Mouse (Mus musculus) midbrain, embryonic 15.5 days (tissue): Measurements from ENCODE around the gene Gm10392. TPM values are rescaled to one million over a fixed set of nuclear protein-coding genes. Genes with fewer than 3 reads are reported as not detected.
"Not testable (repeated sequence)": the region's sequence is repeated elsewhere in the genome, so short reads cannot be mapped to it uniquely, and the experiment has no call there.

Experiments used
- ATAC-seq: fragments of 200-750 bp; cut with Nextera tagmentation; replicated peaks from 2 replicates; pipeline ENCODE4 v1.8.0; 2017; ENCODE audit warnings: moderate TSS enrichment
- H3K27ac ChIP-seq: fragments of 300-500 bp; sonication (generic); 2 replicates; pipeline ENCODE4 v1.5.1; 2015; ENCODE audit warnings: mild to moderate bottlenecking, inconsistent platforms
- H3K27me3 ChIP-seq: fragments of 300-500 bp; sonication (generic); replicated peaks from 2 replicates; pipeline ENCODE4 v1.6.1; 2015; ENCODE audit warnings: inconsistent platforms
- H3K36me3 ChIP-seq: fragments of 300-500 bp; sonication (generic); replicated peaks from 2 replicates; pipeline ENCODE4 v1.6.1; 2015; ENCODE audit warnings: inconsistent platforms
- H3K4me1 ChIP-seq: fragments of 300-500 bp; sonication (generic); 2 replicates; pipeline ENCODE4 v1.6.1; 2015; ENCODE audit warnings: inconsistent platforms
- H3K4me2 ChIP-seq: fragments of 300-500 bp; sonication (generic); 2 replicates; pipeline ENCODE4 v1.6.1; 2015; ENCODE audit warnings: inconsistent platforms, mild to moderate bottlenecking, moderate library complexity
- H3K4me3 ChIP-seq: fragments of 300-500 bp; sonication (generic); 2 replicates; pipeline ENCODE4 v1.5.1; 2015; ENCODE audit warnings: mild to moderate bottlenecking, inconsistent platforms
- H3K9ac ChIP-seq: fragments of 300-500 bp; sonication (generic); 2 replicates; pipeline ENCODE4 v1.6.1; 2015; ENCODE audit warnings: mild to moderate bottlenecking, inconsistent platforms
- H3K9me3 ChIP-seq: fragments of 300-500 bp; sonication (generic); 2 replicates; pipeline ENCODE4 v1.6.1; 2016; ENCODE audit warnings: inconsistent platforms
- WGBS: fragments of 180-500 bp; shearing (Covaris S2); methylation state at CpG from one replicate; pipeline ENCODE4 v1.1.7; 2015; ENCODE audit warnings: mixed read lengths; 5-methylcytosine and 5-hydroxymethylcytosine counted together
- polyA plus RNA-seq: library from polyadenylated mRNA; unstranded; fragments of >200 nt; fragmentation: Nextera tagmentation; extraction: Ambion mirVana; gene quantifications from 2 replicates; pipeline ENCODE4 v1.2.1, GENCODE M21; 2015

Gm10392 gene
- not detected in 2 replicates for polyA plus RNA-seq

GRCm38 (mm10) chr11:77519043-77519442 is at the start of gene Gm10392:
Gene Gm10392 (minus strand): TSS chr11:77519198.
- Histone ChIP-seq H3K4me3 (no peak within 1 kb of the TSS), H3K9me3 (no peaks in the 10 kb centered on the region), H3K36me3 (no peaks in the 10 kb centered on the region), H3K27me3 (peaks cover 18% of the 10 kb centered on the region), H3K4me2 (no peak within 1 kb of the TSS), H3K27ac (no peak within 1 kb of the TSS), H3K9ac (no peak within 1 kb of the TSS), H3K4me1 (peaks cover 30% of the 10 kb centered on the region)
- ATAC-seq: no peak
- WGBS: 80% methylated on average over 5 of the region's 5 CpGs

GRCm38 (mm10) chr11:77545261-77545660 is 26.3 kb upstream of the Gm10392 start:
- H3K9ac ChIP-seq: no peak overlapping the region
- 94% methylated on average over 7 of the region's 7 CpGs for WGBS
- no peak for ATAC-seq
- no peak overlapping the region for H3K4me2 ChIP-seq
- no peaks in the 10 kb centered on the region for H3K27me3 ChIP-seq
- no peak overlapping the region for H3K4me3 ChIP-seq
- peaks cover 51% of the 10 kb centered on the region for H3K36me3 ChIP-seq
- no peaks in the 10 kb centered on the region for H3K4me1 ChIP-seq
- no peaks in the 10 kb centered on the region for H3K9me3 ChIP-seq
- no peak overlapping the region for H3K27ac ChIP-seq

- Histone ChIP-seq H3K27ac (no peak overlapping the region), H3K4me3 (no peak overlapping the region), H3K36me3 (peaks cover 6% of the 10 kb centered on the region; the same call in 1 of the 2 replicates), H3K9me3 (no peaks in the 10 kb centered on the region), H3K9ac (no peak overlapping the region), H3K4me2 (no peak overlapping the region), H3K27me3 (no peaks in the 10 kb centered on the region), H3K4me1 (no peaks in the 10 kb centered on the region)
- ATAC-seq: no peak
- WGBS: 91% methylated on average over 4 of the region's 4 CpGs
These were observed 13.3 kb upstream of the Gm10392 start for GRCm38 (mm10) chr11:77532202-77532846.

GRCm38 (mm10) chr11:77530862-77531261 is 11.9 kb upstream of the Gm10392 start:
- no peaks in the 10 kb centered on the region for H3K9me3 ChIP-seq
- H3K4me1 ChIP-seq: no peaks in the 10 kb centered on the region
- H3K36me3 ChIP-seq: no peaks in the 10 kb centered on the region; the same call in 1 of the 2 replicates
- no peak overlapping the region for H3K9ac ChIP-seq
- H3K4me3 ChIP-seq: no peak overlapping the region
- no peak overlapping the region for H3K27ac ChIP-seq
- 94% methylated on average over 2 of the region's 2 CpGs for WGBS
- no peak overlapping the region for H3K4me2 ChIP-seq
- H3K27me3 ChIP-seq: no peaks in the 10 kb centered on the region
- ATAC-seq: no peak

GRCm38 (mm10) chr11:77529644-77530043 is 10.6 kb upstream of the Gm10392 start:
- WGBS: 88% methylated on average over 3 of the region's 3 CpGs
- no peak overlapping the region for H3K4me3 ChIP-seq
- no peak overlapping the region for H3K9ac ChIP-seq
- no peaks in the 10 kb centered on the region for H3K36me3 ChIP-seq
- no peaks in the 10 kb centered on the region for H3K4me1 ChIP-seq
- H3K27me3 ChIP-seq: no peaks in the 10 kb centered on the region
- no peaks in the 10 kb centered on the region for H3K9me3 ChIP-seq
- no peak overlapping the region for H3K4me2 ChIP-seq
- no peak overlapping the region for H3K27ac ChIP-seq
- ATAC-seq: no peak

GRCm38 (mm10) chr11:77528420-77528819 is 9.4 kb upstream of the Gm10392 start:
- not testable (repeated sequence) for H3K9ac ChIP-seq, H3K9me3 ChIP-seq, H3K4me1 ChIP-seq, H3K27me3 ChIP-seq, H3K27ac ChIP-seq, H3K4me3 ChIP-seq, ATAC-seq, H3K4me2 ChIP-seq, H3K36me3 ChIP-seq
- WGBS: 87% methylated on average over 3 of the region's 3 CpGs

- Histone ChIP-seq H3K36me3 (no peaks in the 10 kb centered on the region), H3K27ac (no peak overlapping the region), H3K4me2 (no peak overlapping the region), H3K4me3 (no peak overlapping the region), H3K4me1 (no peaks in the 10 kb centered on the region), H3K9me3 (no peaks in the 10 kb centered on the region), H3K9ac (no peak overlapping the region), H3K27me3 (no peaks in the 10 kb centered on the region)
- 72% methylated on average over 3 of the region's 3 CpGs for WGBS
- no peak for ATAC-seq
These were observed 6.9 kb upstream of the Gm10392 start for GRCm38 (mm10) chr11:77525804-77526486.

GRCm38 (mm10) chr11:77520601-77521529 is 1.9 kb upstream of the Gm10392 start:
- H3K36me3 ChIP-seq: no peaks in the 10 kb centered on the region
- no peak for ATAC-seq
- H3K4me2 ChIP-seq: no peak overlapping the region
- WGBS: 46% methylated on average over 5 of the region's 5 CpGs
- peaks cover 9% of the 10 kb centered on the region for H3K27me3 ChIP-seq
- H3K4me3 ChIP-seq: no peak overlapping the region
- H3K27ac ChIP-seq: no peak overlapping the region
- H3K4me1 ChIP-seq: peaks cover 12% of the 10 kb centered on the region
- H3K9me3 ChIP-seq: no peaks in the 10 kb centered on the region
- H3K9ac ChIP-seq: no peak overlapping the region

- H3K27me3 ChIP-seq: peaks cover 18% of the 10 kb centered on the region
- no peaks in the 10 kb centered on the region for H3K36me3 ChIP-seq
- no peaks in the 10 kb centered on the region for H3K9me3 ChIP-seq
- peaks cover 37% of the 10 kb centered on the region for H3K4me1 ChIP-seq
- ATAC-seq: no peak
- H3K4me2 ChIP-seq: no peak overlapping the region
- no peak overlapping the region for H3K9ac ChIP-seq
- 81% methylated on average over 27 of the region's 27 CpGs for WGBS
- no peak overlapping the region for H3K27ac ChIP-seq
- H3K4me3 ChIP-seq: no peak overlapping the region
These were observed 773 bp downstream of the Gm10392 start for GRCm38 (mm10) chr11:77518051-77518798.

- Histone ChIP-seq H3K36me3 (no peaks in the 10 kb centered on the region), H3K27ac (no peak overlapping the region), H3K4me1 (peaks cover 42% of the 10 kb centered on the region), H3K9ac (no peak overlapping the region), H3K27me3 (peaks cover 18% of the 10 kb centered on the region), H3K4me3 (no peak overlapping the region), H3K9me3 (no peaks in the 10 kb centered on the region), H3K4me2 (no peak overlapping the region)
- WGBS: 55% methylated on average over 5 of the region's 5 CpGs
- no peak for ATAC-seq
These were observed 2.2 kb downstream of the Gm10392 start for GRCm38 (mm10) chr11:77516553-77517425.
